Mouse (Mus musculus) midbrain, embryonic 13.5 days (tissue): ENCODE measurements around the gene Atp6v0e2. TPM values are rescaled to one million over a fixed set of nuclear protein-coding genes. Genes with fewer than 3 reads are reported as not detected.

Experiments used
- ATAC-seq: fragments of 200-750 bp; cut with Nextera tagmentation; 2 replicates; pipeline ENCODE4 v1.8.0; 2017; ENCODE audit warnings: mild to moderate bottlenecking, moderate TSS enrichment, moderate library complexity
- H3K27ac ChIP-seq: fragments of 300-500 bp; sonication (generic); 2 replicates; pipeline ENCODE4 v1.5.1; 2015; ENCODE audit warnings: inconsistent platforms, mild to moderate bottlenecking, moderate library complexity
- H3K27me3 ChIP-seq: fragments of 300-500 bp; sonication (generic); 2 replicates; pipeline ENCODE4 v1.6.1; 2015; ENCODE audit warnings: mild to moderate bottlenecking, inconsistent platforms
- H3K36me3 ChIP-seq: fragments of 300-500 bp; sonication (generic); 2 replicates; pipeline ENCODE4 v1.6.1; 2015; ENCODE audit warnings: mild to moderate bottlenecking, inconsistent platforms
- H3K4me1 ChIP-seq: fragments of 300-500 bp; sonication (generic); replicated peaks from 2 replicates; pipeline ENCODE4 v1.6.1; 2015; ENCODE audit warnings: inconsistent platforms
- H3K4me2 ChIP-seq: fragments of 300-500 bp; sonication (generic); replicated peaks from 2 replicates; pipeline ENCODE4 v1.6.1; 2015; ENCODE audit warnings: moderate library complexity, mild to moderate bottlenecking, inconsistent platforms
- H3K4me3 ChIP-seq: fragments of 300-500 bp; sonication (generic); replicated peaks from 2 replicates; pipeline ENCODE4 v1.5.1; 2015; ENCODE audit warnings: mild to moderate bottlenecking, inconsistent platforms
- H3K9ac ChIP-seq: fragments of 300-500 bp; sonication (generic); replicated peaks from 2 replicates; pipeline ENCODE4 v1.6.1; 2015; ENCODE audit warnings: mild to moderate bottlenecking, inconsistent platforms
- H3K9me3 ChIP-seq: fragments of 300-500 bp; sonication (generic); 2 replicates; pipeline ENCODE4 v1.6.1; 2016; ENCODE audit warnings: mild to moderate bottlenecking, inconsistent platforms
- WGBS: fragments of 180-500 bp; shearing (Covaris S2); methylation state at CpG from one replicate; pipeline ENCODE4 v1.1.7; 2015; 5-methylcytosine and 5-hydroxymethylcytosine counted together
- polyA plus RNA-seq: library from polyadenylated mRNA; unstranded; fragments of >200 nt; fragmentation: Nextera tagmentation; extraction: Ambion mirVana; gene quantifications from 2 replicates; pipeline ENCODE4 v1.2.1, GENCODE M21; 2015

Atp6v0e2 gene
- 174 and 176 TPM in 2 replicates for polyA plus RNA-seq

DNA sequence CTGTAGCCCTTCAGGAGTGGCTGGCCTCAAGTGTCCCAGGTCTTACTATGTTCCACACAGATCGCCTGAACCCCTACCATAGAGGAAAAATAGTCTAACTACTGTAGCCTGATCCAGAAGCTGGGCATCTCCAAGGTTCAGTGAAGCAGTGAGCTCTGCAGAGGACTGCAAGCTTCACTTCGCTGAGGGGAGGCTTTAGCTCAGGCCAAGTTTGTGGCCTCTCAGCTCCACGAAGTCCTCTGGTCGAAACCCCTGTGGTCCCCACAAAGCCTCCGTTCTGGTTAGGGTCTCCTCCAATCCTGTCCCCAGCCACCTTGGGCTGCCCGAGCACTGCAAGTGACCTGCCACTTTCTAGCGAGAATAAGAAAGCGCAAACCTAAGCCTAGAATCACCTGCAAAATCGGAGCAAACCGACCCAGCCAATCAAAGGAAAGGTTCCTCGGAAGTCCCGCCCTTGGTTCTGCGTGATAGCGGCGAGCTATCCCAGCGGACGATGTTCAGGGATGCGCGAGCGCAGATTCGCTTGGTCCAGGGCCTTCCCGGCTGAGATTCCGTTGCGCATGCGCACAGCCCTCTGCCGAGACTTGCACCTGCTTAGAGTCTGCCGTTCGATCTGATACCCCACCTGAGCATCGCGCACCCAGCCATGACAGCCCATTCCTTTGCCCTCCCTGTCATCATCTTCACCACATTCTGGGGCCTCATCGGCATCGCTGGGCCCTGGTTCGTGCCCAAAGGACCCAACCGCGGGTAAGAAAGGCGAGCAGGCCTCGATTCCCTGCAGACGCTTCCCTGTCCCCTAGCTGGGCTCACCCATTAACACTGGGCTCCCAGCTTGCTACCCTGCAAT is at the start of gene Atp6v0e2:
Atp6v0e2 (plus strand) TSS at position 511 of the 850 bp plus-strand sequence.
- Histone ChIP-seq H3K36me3 (peaks cover 28% of the 10 kb centered on the region), H3K9ac (peak within 1 kb of the TSS; percentile 95), H3K9me3 (no peaks in the 10 kb centered on the region), H3K27ac (peak within 1 kb of the TSS; percentile 76), H3K4me1 (peaks cover 28% of the 10 kb centered on the region), H3K4me3 (peak within 1 kb of the TSS; percentile 63), H3K27me3 (no peaks in the 10 kb centered on the region), H3K4me2 (peak within 1 kb of the TSS; percentile 82)
- 2% methylated on average over 38 of the region's 38 CpGs for WGBS
- peak; percentile 97 for ATAC-seq

- no peak overlapping the region for H3K27ac ChIP-seq
- peak overlapping the region; percentile 37; the same call in 1 of the 2 replicates for H3K9ac ChIP-seq
- 0 out of 2 replicates have a peak overlapping the region, but pooled peaks have one; percentile 2 for H3K4me3 ChIP-seq
- 12% methylated on average over 25 of the region's 25 CpGs for WGBS
- peak overlapping the region; percentile 41 for H3K4me2 ChIP-seq
- H3K4me1 ChIP-seq = peaks cover 11% of the 10 kb centered on the region
- H3K36me3 ChIP-seq = no peaks in the 10 kb centered on the region
- no peaks in the 10 kb centered on the region for H3K27me3 ChIP-seq
- ATAC-seq = peak; percentile 37; the same call in 1 of the 2 replicates
- H3K9me3 ChIP-seq = no peaks in the 10 kb centered on the region
These were observed 49.4 kb upstream of the Atp6v0e2 start for GRCm38 (mm10) chr6:48487747-48488725.

GRCm38 (mm10) chr6:48489741-48490140 is 47.7 kb upstream of the Atp6v0e2 start:
- Histone ChIP-seq H3K4me2 (no peak overlapping the region), H3K4me1 (peaks cover 11% of the 10 kb centered on the region), H3K27ac (no peak overlapping the region), H3K9ac (no peak overlapping the region), H3K4me3 (no peak overlapping the region), H3K27me3 (no peaks in the 10 kb centered on the region), H3K36me3 (no peaks in the 10 kb centered on the region), H3K9me3 (no peaks in the 10 kb centered on the region)
- 83% methylated on average over 3 of the region's 3 CpGs for WGBS
- no peak for ATAC-seq

DNA sequence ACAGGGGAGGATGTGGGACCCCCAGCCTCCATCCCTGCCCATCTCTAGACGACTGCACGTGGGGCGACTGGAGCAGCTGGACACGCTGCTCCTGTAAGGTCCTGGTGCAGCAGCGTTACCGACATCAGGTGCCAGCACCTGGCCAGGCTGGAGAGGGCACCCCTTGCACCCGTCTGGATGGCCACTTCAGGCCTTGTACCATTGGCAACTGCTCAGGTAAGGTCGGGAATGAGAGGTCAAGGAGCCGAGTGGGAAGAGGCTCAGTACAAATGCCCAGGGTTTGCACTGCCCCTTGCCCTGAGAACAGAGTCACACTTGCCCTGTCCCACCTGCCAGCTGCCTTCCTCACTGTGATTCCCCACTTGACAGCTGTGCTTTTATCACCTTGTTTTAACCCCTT is 46.1 kb upstream of the Atp6v0e2 start:
- Histone ChIP-seq H3K9me3 (no peaks in the 10 kb centered on the region), H3K4me3 (no peak overlapping the region), H3K4me2 (no peak overlapping the region), H3K9ac (no peak overlapping the region), H3K4me1 (peaks cover 11% of the 10 kb centered on the region), H3K27me3 (no peaks in the 10 kb centered on the region), H3K27ac (no peak overlapping the region), H3K36me3 (no peaks in the 10 kb centered on the region)
- WGBS = 78% methylated on average over 9 of the region's 9 CpGs
- ATAC-seq = no peak

DNA sequence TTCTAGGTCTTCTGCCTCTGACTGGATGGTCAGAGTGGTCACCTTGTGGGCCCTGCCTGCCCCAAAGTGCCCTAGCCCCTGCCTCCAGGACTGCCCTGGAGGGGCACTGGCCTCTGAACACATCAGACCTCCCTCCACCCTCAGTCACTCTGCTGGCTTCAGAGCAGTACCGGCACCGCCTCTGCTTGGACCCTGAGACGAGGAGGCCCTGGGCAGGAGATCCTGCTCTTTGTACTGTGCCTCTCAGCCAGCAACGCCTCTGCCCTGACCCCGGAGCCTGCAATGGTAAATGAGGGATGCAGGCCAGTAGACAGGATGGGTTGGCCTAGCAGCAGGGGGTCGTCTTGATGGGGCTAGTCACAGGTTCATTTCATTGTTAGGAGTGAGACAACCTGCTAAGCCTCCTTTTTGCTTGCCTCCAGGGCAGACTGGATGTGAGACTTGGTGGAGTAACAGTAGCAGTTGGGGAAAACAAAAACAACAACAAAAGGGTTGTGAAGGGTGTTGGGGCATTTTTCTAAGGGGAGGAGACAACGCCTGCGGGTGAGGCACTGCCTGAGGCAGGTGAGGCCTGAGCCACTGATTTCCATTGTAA is 44.2 kb upstream of the Atp6v0e2 start:
- Histone ChIP-seq H3K9me3 (no peaks in the 10 kb centered on the region), H3K9ac (no peak overlapping the region), H3K36me3 (no peaks in the 10 kb centered on the region), H3K4me3 (no peak overlapping the region), H3K4me1 (peaks cover 3% of the 10 kb centered on the region), H3K27ac (no peak overlapping the region), H3K4me2 (no peak overlapping the region), H3K27me3 (no peaks in the 10 kb centered on the region)
- no peak for ATAC-seq
- 11% methylated on average over 8 of the region's 8 CpGs for WGBS

DNA sequence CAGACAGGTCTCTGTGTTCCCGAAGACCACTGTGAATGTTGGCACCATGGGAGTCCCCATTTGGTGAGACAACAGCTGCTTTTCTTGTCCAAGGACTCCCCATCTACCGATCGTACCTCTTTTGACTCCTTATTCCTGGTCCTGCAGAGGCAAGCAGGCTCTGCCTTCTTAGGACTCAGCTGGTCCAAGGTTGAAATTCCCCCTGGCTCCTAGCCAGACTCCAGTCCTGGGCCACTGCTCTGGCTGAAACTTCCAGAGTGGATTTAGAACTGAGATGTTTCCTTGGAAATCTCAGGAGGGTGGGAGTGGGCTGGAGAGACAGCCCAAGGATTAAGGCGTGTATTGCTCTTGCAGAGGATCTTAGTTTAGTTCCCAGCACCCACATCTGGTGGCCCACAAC is 39.9 kb upstream of the Atp6v0e2 start:
- Histone ChIP-seq H3K27me3 (no peaks in the 10 kb centered on the region), H3K4me3 (no peak overlapping the region), H3K4me2 (no peak overlapping the region), H3K36me3 (no peaks in the 10 kb centered on the region), H3K9me3 (no peaks in the 10 kb centered on the region), H3K4me1 (no peaks in the 10 kb centered on the region), H3K27ac (no peak overlapping the region), H3K9ac (no peak overlapping the region)
- 92% methylated on average over 4 of the region's 4 CpGs for WGBS
- no peak for ATAC-seq

DNA sequence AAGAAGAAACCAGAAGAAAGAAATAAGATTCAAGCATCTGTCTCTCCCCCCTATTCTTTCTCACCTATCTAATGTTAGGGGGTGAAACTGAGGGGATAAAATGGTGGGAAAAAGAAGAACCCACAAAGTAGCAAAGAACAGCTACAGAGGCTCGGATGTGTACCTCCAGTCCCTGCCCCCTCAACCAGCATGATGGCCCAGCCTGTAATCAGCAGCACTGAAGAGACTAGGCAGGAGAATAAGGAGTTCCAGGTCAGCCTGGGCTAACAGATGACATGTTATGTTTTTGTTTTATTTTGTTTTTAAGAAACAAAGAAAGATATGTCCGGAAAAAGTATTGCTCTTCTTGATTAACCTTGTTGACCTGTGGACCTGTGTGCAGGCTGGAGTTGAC is 33.6 kb upstream of the Atp6v0e2 start:
- H3K4me1 ChIP-seq = peaks cover 14% of the 10 kb centered on the region
- H3K4me2 ChIP-seq = no peak overlapping the region
- H3K4me3 ChIP-seq = peak overlapping the region; percentile 59; the same call in 1 of the 2 replicates
- H3K27ac ChIP-seq = no peak overlapping the region
- no peaks in the 10 kb centered on the region for H3K27me3 ChIP-seq
- no peaks in the 10 kb centered on the region for H3K36me3 ChIP-seq
- WGBS = 13% methylated on average over 2 of the region's 2 CpGs
- H3K9me3 ChIP-seq = no peaks in the 10 kb centered on the region
- ATAC-seq = peak; percentile 72
- H3K9ac ChIP-seq = no peak overlapping the region

GRCm38 (mm10) chr6:48504241-48504854 is 33.1 kb upstream of the Atp6v0e2 start:
- Histone ChIP-seq H3K27me3 (no peaks in the 10 kb centered on the region), H3K4me1 (peaks cover 14% of the 10 kb centered on the region), H3K36me3 (no peaks in the 10 kb centered on the region), H3K27ac (no peak overlapping the region), H3K4me2 (peak overlapping the region; percentile 87), H3K9me3 (no peaks in the 10 kb centered on the region), H3K4me3 (peak overlapping the region; percentile 59), H3K9ac (peak overlapping the region; percentile 77)
- WGBS = 0% methylated on average over 26 of the region's 26 CpGs
- peak; percentile 98 for ATAC-seq

DNA sequence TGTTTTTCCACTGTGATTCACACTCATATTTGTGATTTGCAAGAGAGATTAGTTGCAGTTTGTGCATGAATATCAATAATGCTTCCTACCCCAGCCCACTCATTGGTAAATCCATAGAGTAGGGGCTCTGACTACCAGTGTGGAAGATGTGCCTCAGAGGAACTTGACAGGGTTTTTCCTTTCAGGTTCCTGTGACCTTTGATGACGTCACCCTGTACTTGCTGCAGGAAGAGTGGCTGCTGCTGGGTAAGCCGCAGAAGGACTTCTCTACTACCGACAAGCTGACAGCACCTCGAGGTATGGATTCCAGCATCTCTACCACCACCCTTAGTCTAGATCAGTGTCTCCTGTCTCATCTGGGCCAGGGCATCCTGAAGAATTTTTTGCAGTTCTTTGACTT is 29.3 kb upstream of the Atp6v0e2 start:
- no peak for ATAC-seq
- Histone ChIP-seq H3K36me3 (peaks cover 21% of the 10 kb centered on the region), H3K9me3 (no peaks in the 10 kb centered on the region), H3K4me2 (no peak overlapping the region), H3K27me3 (no peaks in the 10 kb centered on the region), H3K4me3 (no peak overlapping the region), H3K9ac (no peak overlapping the region), H3K27ac (no peak overlapping the region), H3K4me1 (peaks cover 14% of the 10 kb centered on the region)
- WGBS = 86% methylated on average over 4 of the region's 4 CpGs

DNA sequence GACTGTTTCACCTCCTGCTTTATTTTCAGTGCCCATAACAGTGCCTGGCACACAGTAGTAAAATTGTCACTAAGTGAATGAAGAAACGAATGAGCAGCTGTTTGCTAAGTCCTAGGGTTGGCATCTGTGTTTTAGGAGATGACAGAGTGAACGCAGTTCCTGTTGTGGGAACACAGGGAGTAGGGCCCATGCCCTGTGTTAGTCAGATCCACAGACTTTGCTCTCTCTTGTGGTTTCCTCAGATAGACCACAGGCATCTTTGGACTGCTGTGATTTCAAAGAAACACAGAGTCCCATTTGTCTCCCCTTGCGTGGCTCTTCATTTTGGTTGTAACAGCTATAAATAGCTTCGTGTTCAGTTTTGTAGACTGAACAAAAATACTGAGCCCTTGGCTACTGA is 27.0 kb upstream of the Atp6v0e2 start:
- peaks cover 43% of the 10 kb centered on the region for H3K36me3 ChIP-seq
- H3K9ac ChIP-seq = no peak overlapping the region
- H3K4me3 ChIP-seq = no peak overlapping the region
- WGBS = 90% methylated on average over 4 of the region's 4 CpGs
- H3K4me1 ChIP-seq = peaks cover 4% of the 10 kb centered on the region; the same call in 1 of the 2 replicates
- H3K27ac ChIP-seq = no peak overlapping the region
- H3K9me3 ChIP-seq = no peaks in the 10 kb centered on the region
- no peaks in the 10 kb centered on the region for H3K27me3 ChIP-seq
- no peak for ATAC-seq
- no peak overlapping the region for H3K4me2 ChIP-seq

DNA sequence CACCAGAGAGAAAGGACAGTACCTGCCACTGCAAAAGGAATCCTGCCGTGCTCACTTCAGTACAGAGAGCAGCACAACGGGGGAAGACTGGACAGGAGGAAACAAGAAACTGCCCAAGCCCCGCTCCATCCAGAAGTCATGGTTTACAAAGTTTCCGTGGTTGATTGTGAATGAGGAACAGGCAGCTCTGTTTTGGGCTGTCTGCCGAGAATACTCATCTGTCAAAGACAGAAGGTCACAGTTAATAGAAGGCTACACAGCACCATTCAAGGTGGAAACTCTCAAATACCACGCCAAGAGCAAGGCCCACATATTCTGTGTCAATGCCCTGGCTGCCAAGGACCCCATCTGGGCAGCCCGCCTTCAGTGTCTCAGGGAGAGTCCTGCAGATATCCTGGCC is 25.6 kb upstream of the Atp6v0e2 start:
- Histone ChIP-seq H3K27me3 (no peaks in the 10 kb centered on the region), H3K36me3 (peaks cover 57% of the 10 kb centered on the region), H3K4me3 (no peak overlapping the region), H3K4me2 (no peak overlapping the region), H3K9ac (no peak overlapping the region), H3K27ac (no peak overlapping the region), H3K9me3 (no peaks in the 10 kb centered on the region), H3K4me1 (no peaks in the 10 kb centered on the region)
- WGBS = 86% methylated on average over 7 of the region's 7 CpGs
- no peak for ATAC-seq
